Comparison of ENCODE assay signal across 8 mouse cellular contexts in the genomic region with DNA sequence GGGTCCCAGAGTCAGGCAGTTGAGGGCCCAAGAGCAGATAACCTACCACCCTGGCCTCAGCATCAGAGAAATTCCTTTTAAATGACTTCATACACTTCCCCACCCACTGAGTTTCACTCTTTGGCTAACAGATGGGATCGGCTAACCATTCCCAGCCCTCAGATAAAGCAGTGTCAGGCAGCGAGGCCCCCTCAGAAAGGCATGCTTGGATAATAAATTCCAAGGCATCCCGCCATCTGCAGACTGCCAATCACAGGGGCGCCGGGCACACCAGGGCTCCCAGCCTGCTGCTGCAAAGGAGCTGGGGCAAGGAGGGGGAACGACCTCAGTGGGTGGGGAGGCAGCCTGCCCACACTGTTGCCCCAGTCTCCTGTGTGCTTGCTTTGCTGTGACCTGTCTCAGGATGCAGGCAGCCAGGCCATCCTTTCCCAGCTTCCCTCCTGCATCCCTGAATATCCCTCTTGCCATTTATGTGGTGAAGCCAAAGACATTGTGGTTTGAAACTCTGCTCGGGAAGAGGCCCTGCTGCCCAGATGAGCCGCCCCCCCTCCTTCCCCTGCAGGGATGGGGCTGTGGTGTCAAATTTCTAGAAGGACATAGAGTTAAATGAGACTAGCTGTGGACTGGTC.
DNase-seq lines count a peak whose midpoint lies in the region; ATAC-seq and TF ChIP-seq lines count a peak whose summit lies in the region.

No protein-coding gene starts in this region.

- DNase-seq in lung, adult 18-20 months, result peak; percentile 14
- no peak for DNase-seq in lung, postnatal 0 days (ENCODE audit: low spot score)
- DNase-seq in forebrain, embryonic 11.5 days (ENCODE audit: low spot score), result peak; percentile 73
- DNase-seq in thymus, postnatal 14 days, result no peak
- DNase-seq in adrenal gland, postnatal 25 days, result no peak
- no peak for DNase-seq in right cerebral cortex, adult 2 months (ENCODE audit: low spot score in 2 of 2)

- TF ChIP-seq EP300 in lung, postnatal 0 days (IDR thresholded peaks at IDR 0.05), result no peak

- H3K27ac ChIP-seq in lung, postnatal 0 days (ENCODE audit: low read length), result no peak overlapping the region
- H3K27ac ChIP-seq in forebrain, embryonic 11.5 days (ENCODE audit: low read depth, low read length), result peak overlapping the region; percentile 25; the same call in 1 of the 2 replicates
- no peak overlapping the region for H3K27ac ChIP-seq in hindbrain, embryonic 15.5 days (replicated peaks)
- peak overlapping the region; percentile 75 for H3K27ac ChIP-seq in stomach, embryonic 14.5 days (ENCODE audit: low read length)

- no peak for TF ChIP-seq CTCF in lung, postnatal 0 days (IDR thresholded peaks at IDR 0.05)

- 0 out of 2 replicates have a peak, but pooled peaks cover under 1% of the 10 kb centered on the region for H3K9me3 ChIP-seq in lung, postnatal 0 days (ENCODE audit: low read length)
- H3K9me3 ChIP-seq in forebrain, embryonic 11.5 days (ENCODE audit: control insufficient read depth, low read length), result peaks cover 3% of the 10 kb centered on the region; the same call in 1 of the 2 replicates
- no peaks in the 10 kb centered on the region for H3K9me3 ChIP-seq in hindbrain, embryonic 15.5 days
- H3K9me3 ChIP-seq in stomach, embryonic 14.5 days (ENCODE audit: control insufficient read depth, low read depth, low read length), result peaks cover 9% of the 10 kb centered on the region; the same call in 1 of the 2 replicates

- H3K9ac ChIP-seq in lung, postnatal 0 days (replicated peaks; ENCODE audit: low read depth), result no peak overlapping the region
- no peak overlapping the region for H3K9ac ChIP-seq in forebrain, embryonic 11.5 days (ENCODE audit: low read length)
- H3K9ac ChIP-seq in hindbrain, embryonic 15.5 days, result no peak overlapping the region
- H3K9ac ChIP-seq in stomach, embryonic 14.5 days (replicated peaks; ENCODE audit: low read depth, low read length), result no peak overlapping the region

- WGBS in lung, postnatal 0 days, result 4% methylated on average over 7 of the region's 8 CpGs
- 1% methylated on average over 8 of the region's 8 CpGs for WGBS in forebrain, embryonic 11.5 days
- WGBS in hindbrain, embryonic 15.5 days, result 7% methylated on average over 8 of the region's 8 CpGs
- WGBS in stomach, embryonic 14.5 days, result 3% methylated on average over 8 of the region's 8 CpGs

- H3K4me1 ChIP-seq in lung, postnatal 0 days (ENCODE audit: insufficient read depth, low read depth, low read length), result no peaks in the 10 kb centered on the region
- peaks cover 11% of the 10 kb centered on the region for H3K4me1 ChIP-seq in forebrain, embryonic 11.5 days (replicated peaks; ENCODE audit: control insufficient read depth, insufficient read depth, low read length)
- H3K4me1 ChIP-seq in hindbrain, embryonic 15.5 days (replicated peaks), result peaks cover 11% of the 10 kb centered on the region
- H3K4me1 ChIP-seq in stomach, embryonic 14.5 days (ENCODE audit: control insufficient read depth, insufficient read depth, low read length), result peaks cover 9% of the 10 kb centered on the region

- no peaks in the 10 kb centered on the region for H3K27me3 ChIP-seq in lung, postnatal 0 days (replicated peaks; ENCODE audit: insufficient read depth, low read length)
- no peaks in the 10 kb centered on the region for H3K27me3 ChIP-seq in forebrain, embryonic 11.5 days (ENCODE audit: control insufficient read depth, insufficient read depth, low read length)
- no peaks in the 10 kb centered on the region for H3K27me3 ChIP-seq in hindbrain, embryonic 15.5 days
- H3K27me3 ChIP-seq in stomach, embryonic 14.5 days (ENCODE audit: control insufficient read depth, insufficient read depth, low read length), result no peaks in the 10 kb centered on the region

- H3K36me3 ChIP-seq in lung, postnatal 0 days (ENCODE audit: insufficient read depth, low read length), result no peaks in the 10 kb centered on the region
- no peaks in the 10 kb centered on the region for H3K36me3 ChIP-seq in forebrain, embryonic 11.5 days (ENCODE audit: control insufficient read depth, insufficient read depth, low read length)
- H3K36me3 ChIP-seq in hindbrain, embryonic 15.5 days, result no peaks in the 10 kb centered on the region
- H3K36me3 ChIP-seq in stomach, embryonic 14.5 days (ENCODE audit: control insufficient read depth, insufficient read depth, low read length), result no peaks in the 10 kb centered on the region

- no peak overlapping the region for H3K4me3 ChIP-seq in lung, postnatal 0 days (ENCODE audit: low read depth, low read length)
- H3K4me3 ChIP-seq in forebrain, embryonic 11.5 days (ENCODE audit: low read depth, low read length), result no peak overlapping the region
- no peak overlapping the region for H3K4me3 ChIP-seq in hindbrain, embryonic 15.5 days
- H3K4me3 ChIP-seq in stomach, embryonic 14.5 days (ENCODE audit: low read depth, low read length), result no peak overlapping the region

- H3K4me2 ChIP-seq in lung, postnatal 0 days (replicated peaks; ENCODE audit: low read depth, low read length), result no peak overlapping the region
- H3K4me2 ChIP-seq in forebrain, embryonic 11.5 days (ENCODE audit: low read depth, low read length, severe bottlenecking), result no peak overlapping the region
- H3K4me2 ChIP-seq in hindbrain, embryonic 15.5 days, result no peak overlapping the region
- H3K4me2 ChIP-seq in stomach, embryonic 14.5 days (replicated peaks; ENCODE audit: low read depth, low read length), result no peak overlapping the region

- ATAC-seq in lung, postnatal 0 days, result no peak
- ATAC-seq in forebrain, embryonic 11.5 days (replicated peaks; ENCODE audit: low FRiP score), result peak; percentile 44; the same call in 1 of the 2 replicates
- peak; percentile 30; the same call in 1 of the 2 replicates for ATAC-seq in hindbrain, embryonic 15.5 days (ENCODE audit: low FRiP score, low read depth)
- ATAC-seq in stomach, embryonic 14.5 days (ENCODE audit: insufficient number of reproducible peaks, insufficient read depth, low FRiP score, low read depth), result peak; percentile 70

Comparison
In these comparisons a context has a peak if more than half of its experiments do, and no peak if none do; other contexts are left out.
1. DNase-seq: peak in lung, adult 18-20 months (2 of 2) and forebrain, embryonic 11.5 days (single experiment); none in lung, postnatal 0 days (single experiment), thymus, postnatal 14 days (single experiment), adrenal gland, postnatal 25 days (single experiment) and right cerebral cortex, adult 2 months (0 of 2).
2. H3K27ac ChIP-seq: peak in forebrain, embryonic 11.5 days (single experiment) and stomach, embryonic 14.5 days (single experiment); none in lung, postnatal 0 days (single experiment) and hindbrain, embryonic 15.5 days (single experiment).